Mouse (Mus musculus) myocyte (in vitro differentiated cells): ENCODE measurements at regions not wholly inside any gene's neighbourhood (a gene's known extent, or its start where the extent isn't known, plus 50 kb on each side); places are given as distances from the start of the nearest gene placed in this dataset.

Experiments used
- MYOD1 ChIP-seq, 3 experiments: IDR thresholded peaks; one replicate each; pipeline ENCODE4 v1.6.1; 2011; ENCODE audit warnings: control low read depth in 2 of 3, low read depth in 2 of 3, mild to moderate bottlenecking in 2 of 3, moderate library complexity in 1 of 3; ENCODE audit not compliant: insufficient read length in 2 of 3, control insufficient read depth in 1 of 3
- POLR2A ChIP-seq: IDR thresholded peaks from one replicate; pipeline ENCODE4 v1.6.1; 2011; ENCODE audit warnings: low read depth, mild to moderate bottlenecking, control low read depth, moderate library complexity; ENCODE audit not compliant: insufficient read length

- TF ChIP-seq POLR2A, result no peak
- TF ChIP-seq MYOD1 (IDR thresholded peaks at IDR 0.05; ENCODE audit: control insufficient read depth in 1 of 3, insufficient read length in 2 of 3, low read depth in 2 of 3), result no peak
Observed at GRCm38 (mm10) chr2:146571036-146571435, 58.9 kb upstream of the Ralgapa2 start.
